Mouse (Mus musculus): ENCODE measurements around the gene Gxylt1. TPM values are rescaled to one million over a fixed set of nuclear protein-coding genes. Genes with fewer than 3 reads are reported as not detected.
"Not testable (repeated sequence)": the region's sequence is repeated elsewhere in the genome, so short reads cannot be mapped to it uniquely, and the experiment has no call there.

Gene Gxylt1
- 4.3 and 5.7 TPM in 2 replicates for polyA plus RNA-seq (2015; fragmentation: Nextera tagmentation; extraction: Ambion mirVana)

DNA sequence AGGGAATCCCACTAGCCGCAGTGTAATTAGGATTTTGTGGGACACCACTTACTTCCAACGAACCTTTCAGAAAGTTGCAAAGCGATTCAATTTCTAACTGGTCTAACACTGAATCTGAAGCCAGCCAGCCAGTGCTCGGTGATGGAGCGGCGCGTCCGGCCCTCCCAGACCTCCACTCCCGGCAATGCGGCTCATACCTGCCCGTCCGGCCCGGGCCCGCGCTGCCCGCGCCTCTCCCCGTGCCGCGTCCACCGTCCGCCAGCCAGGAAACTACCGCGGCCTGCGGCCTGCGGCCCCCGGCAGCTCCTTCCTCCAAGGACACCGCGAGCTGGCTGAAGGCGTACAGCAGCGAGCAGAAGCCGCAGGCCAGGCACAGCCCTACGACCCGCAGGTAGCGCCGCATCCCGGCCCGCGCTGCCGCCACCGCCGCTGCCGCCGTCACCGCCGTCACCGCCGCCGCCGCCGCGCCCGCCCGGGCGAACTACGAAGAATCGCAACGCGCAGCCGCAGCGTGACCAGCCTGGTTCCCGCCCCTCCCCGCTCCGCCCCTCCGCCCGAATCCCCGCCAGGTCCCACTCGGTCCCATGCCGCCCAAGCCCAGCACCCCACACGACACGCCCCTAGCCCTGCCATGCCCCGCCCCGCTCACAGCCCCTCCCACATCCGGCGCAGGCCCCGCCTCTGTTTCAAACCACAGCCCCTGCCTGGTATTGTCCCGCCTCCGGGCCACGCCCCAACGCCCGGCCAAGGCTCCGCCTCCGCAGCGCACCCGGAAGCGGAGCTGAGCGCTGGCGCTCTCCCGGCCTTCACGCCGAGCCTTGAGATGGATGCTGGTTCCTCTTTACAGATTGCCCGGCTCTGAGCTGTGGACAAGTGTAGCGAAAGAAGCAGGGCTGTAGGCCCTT, at the start of gene Gxylt1:
Gene Gxylt1 (minus strand): TSS at position 501 of the 905 bp plus-strand sequence.
- peak within 1 kb of the TSS; percentile 91 for H3K27ac ChIP-seq (ENCODE audit: low read depth, low read length)
- H3K4me3 ChIP-seq (ENCODE audit: low read length), result peak within 1 kb of the TSS; percentile 75
- no peaks in the 10 kb centered on the region for H3K9me3 ChIP-seq (ENCODE audit: control insufficient read depth, low read length)
- H3K4me1 ChIP-seq (ENCODE audit: control insufficient read depth, insufficient read depth, low read depth, low read length), result peaks cover 17% of the 10 kb centered on the region
- H3K36me3 ChIP-seq (ENCODE audit: control insufficient read depth, insufficient read depth, low read length), result peaks cover 2% of the 10 kb centered on the region; the same call in 1 of the 2 replicates
- H3K4me2 ChIP-seq (ENCODE audit: low read length), result peak within 1 kb of the TSS; percentile 97
- peak within 1 kb of the TSS; percentile 85 for H3K9ac ChIP-seq (ENCODE audit: low read depth, low read length)
- ATAC-seq, result peak; percentile 98
- H3K27me3 ChIP-seq (replicated peaks; ENCODE audit: control insufficient read depth, insufficient read depth, low read length), result no peaks in the 10 kb centered on the region
- under 1% methylated on average over 80 of the region's 93 CpGs for WGBS

DNA sequence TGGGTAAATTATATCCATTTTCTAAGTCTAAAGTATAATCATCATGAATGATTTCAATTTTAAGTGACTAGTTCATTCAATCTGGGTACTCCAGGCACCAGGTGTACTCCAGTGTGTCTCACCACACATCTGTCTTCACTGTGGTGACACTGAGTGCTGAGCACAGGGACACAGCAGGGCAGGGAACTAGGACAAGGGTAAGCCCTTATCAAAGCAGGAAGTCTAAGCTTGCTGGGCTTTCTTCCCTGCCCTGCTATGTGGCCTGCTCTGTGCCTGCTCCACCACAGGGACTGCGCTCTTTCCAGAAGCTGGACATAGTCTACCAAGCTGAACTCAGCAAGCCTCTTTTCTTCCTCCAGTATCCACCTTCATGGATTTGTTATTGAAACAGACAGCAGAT, 43.8 kb upstream of the Gxylt1 start:
- ATAC-seq, result no peak
- 91% methylated on average over 1 of the region's 1 CpGs for WGBS
- no peaks in the 10 kb centered on the region for H3K9me3 ChIP-seq (ENCODE audit: control insufficient read depth, low read length)

DNA sequence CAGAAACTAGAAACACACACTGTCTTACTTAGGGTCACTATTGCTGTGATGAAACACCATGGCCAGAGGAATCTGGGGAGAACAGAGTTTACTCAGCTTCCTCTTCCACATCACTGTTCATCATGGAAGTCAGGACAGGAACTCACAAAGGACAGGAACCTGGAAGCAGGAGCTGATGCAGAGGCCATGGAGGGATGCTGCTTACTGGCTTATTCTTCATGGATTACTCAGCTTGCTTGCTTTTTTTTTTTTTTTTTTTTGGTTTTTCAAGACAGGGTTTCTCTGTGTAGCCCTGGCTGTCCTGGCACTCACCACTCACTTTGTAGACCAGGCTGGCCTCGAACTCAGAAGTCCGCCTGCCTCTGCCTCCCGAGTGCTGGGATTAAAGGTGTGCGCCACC, 35.3 kb upstream of the Gxylt1 start:
- H3K9ac ChIP-seq (ENCODE audit: low read depth, low read length); H3K9me3 ChIP-seq (ENCODE audit: control insufficient read depth, low read length); H3K36me3 ChIP-seq (ENCODE audit: control insufficient read depth, insufficient read depth, low read length); H3K4me2 ChIP-seq (ENCODE audit: low read length); H3K4me3 ChIP-seq (ENCODE audit: low read length); ATAC-seq; H3K4me1 ChIP-seq (ENCODE audit: control insufficient read depth, insufficient read depth, low read depth, low read length); H3K27ac ChIP-seq (ENCODE audit: low read depth, low read length); H3K27me3 ChIP-seq (replicated peaks; ENCODE audit: control insufficient read depth, insufficient read depth, low read length): not testable (repeated sequence)
- WGBS, result 98% methylated on average over 4 of the region's 4 CpGs

More for the DNA sequence above, 43.8 kb upstream of the Gxylt1 start:
- Histone ChIP-seq H3K27ac (ENCODE audit: low read depth, low read length) (no peak overlapping the region), H3K9ac (ENCODE audit: low read depth, low read length) (no peak overlapping the region), H3K4me1 (ENCODE audit: control insufficient read depth, insufficient read depth, low read depth, low read length) (no peaks in the 10 kb centered on the region), H3K36me3 (ENCODE audit: control insufficient read depth, insufficient read depth, low read length) (no peaks in the 10 kb centered on the region), H3K4me2 (ENCODE audit: low read length) (no peak overlapping the region), H3K27me3 (replicated peaks; ENCODE audit: control insufficient read depth, insufficient read depth, low read length) (no peaks in the 10 kb centered on the region), H3K4me3 (ENCODE audit: low read length) (no peak overlapping the region)

DNA sequence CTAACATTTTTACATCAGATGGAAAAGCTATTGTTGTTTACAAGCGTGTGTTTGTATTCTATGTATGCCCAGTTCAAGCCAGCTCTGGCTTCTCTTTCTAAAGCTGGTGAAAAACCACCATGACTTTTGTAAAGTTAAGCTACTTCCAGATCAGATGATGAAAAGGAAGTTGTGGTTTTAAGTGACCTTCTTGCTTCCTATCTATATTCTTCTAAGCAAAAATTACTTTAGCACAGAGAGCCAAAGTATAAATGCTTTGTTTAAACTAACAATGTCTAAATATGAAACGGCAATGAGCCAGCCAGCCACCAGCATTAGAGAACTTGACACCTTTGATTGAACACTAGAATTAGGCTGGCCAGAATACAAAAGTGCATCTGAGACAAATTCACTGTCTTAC, 23.2 kb upstream of the Gxylt1 start:
- H3K9ac ChIP-seq (ENCODE audit: low read depth, low read length), result no peak overlapping the region
- no peak overlapping the region for H3K4me3 ChIP-seq (ENCODE audit: low read length)
- 79% methylated on average over 2 of the region's 2 CpGs for WGBS
- no peak for ATAC-seq
- H3K36me3 ChIP-seq (ENCODE audit: control insufficient read depth, insufficient read depth, low read length), result no peaks in the 10 kb centered on the region
- no peak overlapping the region for H3K4me2 ChIP-seq (ENCODE audit: low read length)
- H3K4me1 ChIP-seq (ENCODE audit: control insufficient read depth, insufficient read depth, low read depth, low read length), result no peaks in the 10 kb centered on the region; the same call in 1 of the 2 replicates
- H3K27me3 ChIP-seq (replicated peaks; ENCODE audit: control insufficient read depth, insufficient read depth, low read length), result no peaks in the 10 kb centered on the region
- H3K9me3 ChIP-seq (ENCODE audit: control insufficient read depth, low read length), result no peaks in the 10 kb centered on the region
- no peak overlapping the region for H3K27ac ChIP-seq (ENCODE audit: low read depth, low read length)

DNA sequence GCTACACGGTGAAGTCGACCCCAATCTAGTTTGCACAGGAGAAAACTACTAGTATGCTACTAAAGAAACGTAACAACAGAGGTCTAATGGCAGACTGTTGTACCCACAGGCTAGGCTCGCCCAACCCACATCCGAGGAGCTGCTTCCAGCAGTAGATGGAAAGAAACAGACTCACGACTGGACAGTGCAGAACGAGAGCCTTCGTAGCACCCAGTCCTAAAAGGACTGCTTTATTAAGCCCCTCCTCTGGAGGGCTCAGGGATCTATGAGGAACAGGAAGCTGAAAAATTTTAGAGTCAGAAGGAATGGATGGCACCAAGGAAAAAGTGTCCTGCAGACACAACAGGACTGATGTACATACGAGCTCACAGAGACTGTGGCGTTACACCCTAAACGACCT, 19.5 kb upstream of the Gxylt1 start:
- no peaks in the 10 kb centered on the region for H3K4me1 ChIP-seq (ENCODE audit: control insufficient read depth, insufficient read depth, low read depth, low read length)
- no peak overlapping the region for H3K9ac ChIP-seq (ENCODE audit: low read depth, low read length)
- ATAC-seq, result no peak
- no peak overlapping the region for H3K27ac ChIP-seq (ENCODE audit: low read depth, low read length)
- WGBS, result 90% methylated on average over 11 of the region's 11 CpGs
- no peak overlapping the region for H3K4me3 ChIP-seq (ENCODE audit: low read length)
- H3K27me3 ChIP-seq (replicated peaks; ENCODE audit: control insufficient read depth, insufficient read depth, low read length), result no peaks in the 10 kb centered on the region
- no peak overlapping the region for H3K4me2 ChIP-seq (ENCODE audit: low read length)
- H3K9me3 ChIP-seq (ENCODE audit: control insufficient read depth, low read length), result no peaks in the 10 kb centered on the region
- H3K36me3 ChIP-seq (ENCODE audit: control insufficient read depth, insufficient read depth, low read length), result no peaks in the 10 kb centered on the region

DNA sequence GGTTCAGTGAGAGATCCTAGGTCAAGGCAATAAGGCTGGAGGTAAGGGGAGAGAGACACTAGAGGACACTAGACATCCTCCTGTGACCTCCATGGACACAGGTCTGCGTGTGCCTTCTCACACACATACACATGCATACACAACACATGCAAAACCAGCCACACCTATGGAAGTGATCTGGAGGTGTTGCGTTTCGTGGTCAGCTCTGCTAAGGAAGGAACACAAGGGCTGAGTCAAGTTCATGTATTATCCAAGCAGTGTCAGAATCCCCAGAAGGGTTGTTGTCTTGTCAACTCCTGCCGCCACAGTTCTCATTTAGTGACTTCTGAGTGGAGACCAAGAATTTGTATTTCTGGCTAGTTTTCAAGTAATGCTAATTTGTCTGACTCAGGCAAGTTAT, 13.3 kb upstream of the Gxylt1 start:
- Histone ChIP-seq H3K36me3 (ENCODE audit: control insufficient read depth, insufficient read depth, low read length) (peaks cover 2% of the 10 kb centered on the region; the same call in 1 of the 2 replicates), H3K4me2 (ENCODE audit: low read length) (no peak overlapping the region), H3K4me1 (ENCODE audit: control insufficient read depth, insufficient read depth, low read depth, low read length) (no peaks in the 10 kb centered on the region), H3K27me3 (replicated peaks; ENCODE audit: control insufficient read depth, insufficient read depth, low read length) (no peaks in the 10 kb centered on the region), H3K9me3 (ENCODE audit: control insufficient read depth, low read length) (no peaks in the 10 kb centered on the region), H3K27ac (ENCODE audit: low read depth, low read length) (no peak overlapping the region), H3K9ac (ENCODE audit: low read depth, low read length) (no peak overlapping the region), H3K4me3 (ENCODE audit: low read length) (no peak overlapping the region)
- ATAC-seq, result no peak
- 93% methylated on average over 4 of the region's 4 CpGs for WGBS

DNA sequence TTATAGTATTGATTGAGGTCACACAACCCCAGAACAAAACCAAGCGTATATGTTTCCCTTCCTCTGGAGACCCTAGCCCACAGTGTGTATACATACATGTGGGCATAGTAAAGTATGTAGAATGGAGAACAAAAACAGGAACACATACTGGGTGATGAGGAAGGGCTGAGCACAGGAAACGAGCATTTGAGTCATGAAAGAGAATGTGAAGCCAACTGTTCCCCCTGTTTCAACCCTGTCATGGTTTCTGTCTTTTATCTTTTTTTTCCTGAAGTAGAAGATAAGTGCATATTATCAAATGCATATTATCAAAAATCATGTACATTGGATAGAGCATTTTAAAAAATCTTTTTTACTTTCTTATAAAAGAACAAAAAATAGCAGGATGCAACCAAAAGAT, 12.6 kb upstream of the Gxylt1 start:
- Histone ChIP-seq H3K27ac (ENCODE audit: low read depth, low read length) (no peak overlapping the region), H3K4me1 (ENCODE audit: control insufficient read depth, insufficient read depth, low read depth, low read length) (no peaks in the 10 kb centered on the region), H3K4me2 (ENCODE audit: low read length) (no peak overlapping the region), H3K36me3 (ENCODE audit: control insufficient read depth, insufficient read depth, low read length) (peaks cover 2% of the 10 kb centered on the region; the same call in 1 of the 2 replicates), H3K4me3 (ENCODE audit: low read length) (no peak overlapping the region), H3K9ac (ENCODE audit: low read depth, low read length) (no peak overlapping the region), H3K27me3 (replicated peaks; ENCODE audit: control insufficient read depth, insufficient read depth, low read length) (no peaks in the 10 kb centered on the region), H3K9me3 (ENCODE audit: control insufficient read depth, low read length) (no peaks in the 10 kb centered on the region)
- ATAC-seq, result no peak
- 68% methylated on average over 2 of the region's 2 CpGs for WGBS

DNA sequence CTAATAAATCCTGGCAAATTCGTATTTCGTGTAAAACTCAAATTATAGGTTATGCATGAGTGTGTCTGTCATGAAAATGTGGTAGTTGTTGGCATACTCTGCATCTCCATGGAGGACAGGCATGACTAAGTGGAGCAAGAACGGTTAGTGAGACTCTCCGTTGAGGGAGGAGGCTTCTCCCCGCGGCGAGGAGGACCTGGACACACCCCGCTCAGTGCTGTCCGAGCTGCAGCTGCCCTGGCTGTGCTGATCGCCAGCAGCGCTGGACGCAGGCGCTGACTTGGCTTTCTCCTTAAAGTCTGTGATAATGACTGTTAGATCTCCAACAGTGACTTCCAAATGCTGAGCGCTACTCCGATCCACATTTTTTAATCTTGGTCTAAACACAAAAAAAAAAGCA, 10.3 kb upstream of the Gxylt1 start:
- Histone ChIP-seq H3K36me3 (ENCODE audit: control insufficient read depth, insufficient read depth, low read length) (peaks cover 2% of the 10 kb centered on the region; the same call in 1 of the 2 replicates), H3K4me3 (ENCODE audit: low read length) (no peak overlapping the region), H3K27ac (ENCODE audit: low read depth, low read length) (no peak overlapping the region), H3K4me2 (ENCODE audit: low read length) (no peak overlapping the region), H3K27me3 (replicated peaks; ENCODE audit: control insufficient read depth, insufficient read depth, low read length) (no peaks in the 10 kb centered on the region), H3K4me1 (ENCODE audit: control insufficient read depth, insufficient read depth, low read depth, low read length) (no peaks in the 10 kb centered on the region), H3K9ac (ENCODE audit: low read depth, low read length) (no peak overlapping the region), H3K9me3 (ENCODE audit: control insufficient read depth, low read length) (no peaks in the 10 kb centered on the region)
- WGBS, result 80% methylated on average over 15 of the region's 15 CpGs
- ATAC-seq, result no peak

DNA sequence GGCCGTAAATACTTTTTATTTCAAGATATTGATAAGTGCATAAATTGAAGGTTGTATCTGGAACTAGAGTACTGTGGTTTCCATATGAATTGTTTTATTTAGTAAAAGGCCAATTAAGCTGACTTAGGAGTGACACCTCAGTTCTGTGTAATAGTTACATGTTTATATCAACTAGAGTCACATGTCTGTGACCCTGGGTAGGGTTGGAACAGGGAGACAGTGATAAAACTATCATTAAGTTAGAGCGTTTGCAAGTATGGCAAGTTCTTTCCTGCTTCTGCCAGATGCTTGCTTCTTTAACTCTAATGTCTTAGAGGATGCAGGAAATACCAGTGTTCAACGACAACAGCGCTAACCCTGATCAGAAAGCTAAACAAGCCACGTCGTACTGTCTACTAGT, 9.3 kb upstream of the Gxylt1 start:
- Histone ChIP-seq H3K9ac (ENCODE audit: low read depth, low read length) (no peak overlapping the region), H3K27ac (ENCODE audit: low read depth, low read length) (no peak overlapping the region), H3K27me3 (replicated peaks; ENCODE audit: control insufficient read depth, insufficient read depth, low read length) (no peaks in the 10 kb centered on the region), H3K4me3 (ENCODE audit: low read length) (no peak overlapping the region), H3K4me2 (ENCODE audit: low read length) (no peak overlapping the region), H3K9me3 (ENCODE audit: control insufficient read depth, low read length) (no peaks in the 10 kb centered on the region), H3K4me1 (ENCODE audit: control insufficient read depth, insufficient read depth, low read depth, low read length) (no peaks in the 10 kb centered on the region), H3K36me3 (ENCODE audit: control insufficient read depth, insufficient read depth, low read length) (peaks cover 2% of the 10 kb centered on the region; the same call in 1 of the 2 replicates)
- ATAC-seq, result no peak
- WGBS, result 91% methylated on average over 6 of the region's 6 CpGs
